Mouse (Mus musculus) brain, adult 2 months (tissue): ENCODE data around the gene Magi2.

Experiments
- DNase-seq: peaks from one replicate; pipeline ENCODE4 v3.0.0; 2011; ENCODE audit warnings: low read depth, low spot score

The Magi2 gene

GRCm38 (mm10) chr5:20068921-20069486 lies 842.2 kb downstream of the Magi2 start:
- no peak for DNase-seq

- no peak for DNase-seq
These were observed 847.3 kb downstream of the Magi2 start for GRCm38 (mm10) chr5:20074101-20074500.

GRCm38 (mm10) chr5:20074867-20075266 lies 848.0 kb downstream of the Magi2 start:
- DNase-seq: no peak

- DNase-seq: peak; percentile 71
These were observed 852.1 kb downstream of the Magi2 start for GRCm38 (mm10) chr5:20078931-20079330.

- DNase-seq: no peak
These were observed 853.9 kb downstream of the Magi2 start for GRCm38 (mm10) chr5:20080605-20081309.

- peak; percentile 25 for DNase-seq
These were observed 855.5 kb downstream of the Magi2 start for GRCm38 (mm10) chr5:20082368-20082767.

GRCm38 (mm10) chr5:20087083-20087482 lies 860.2 kb downstream of the Magi2 start:
- DNase-seq: peak; percentile 83

- no peak for DNase-seq
These were observed 877.0 kb downstream of the Magi2 start for GRCm38 (mm10) chr5:20103869-20104268.

- no peak for DNase-seq
These were observed 877.7 kb downstream of the Magi2 start for GRCm38 (mm10) chr5:20104496-20104895.

GRCm38 (mm10) chr5:20109496-20109895 lies 882.7 kb downstream of the Magi2 start:
- DNase-seq: peak; percentile 89

GRCm38 (mm10) chr5:20117156-20117555 lies 890.3 kb downstream of the Magi2 start:
- DNase-seq: no peak

- no peak for DNase-seq
These were observed 913.4 kb downstream of the Magi2 start for GRCm38 (mm10) chr5:20140235-20140634.

GRCm38 (mm10) chr5:20140662-20141444 lies 914.0 kb downstream of the Magi2 start:
- peak; percentile 70 for DNase-seq

- peak; percentile 59 for DNase-seq
These were observed 926.7 kb downstream of the Magi2 start for GRCm38 (mm10) chr5:20153359-20154125.

- DNase-seq: peak; percentile 53
These were observed 969.9 kb downstream of the Magi2 start for GRCm38 (mm10) chr5:20196765-20197164.

- no peak for DNase-seq
These were observed 970.6 kb downstream of the Magi2 start for GRCm38 (mm10) chr5:20197395-20197794.

- peak; percentile 46 for DNase-seq
These were observed 974.5 kb downstream of the Magi2 start for GRCm38 (mm10) chr5:20201348-20201747.

GRCm38 (mm10) chr5:20208110-20208509 lies 981.3 kb downstream of the Magi2 start:
- peak; percentile 55 for DNase-seq

GRCm38 (mm10) chr5:20213299-20213698 lies 986.5 kb downstream of the Magi2 start:
- no peak for DNase-seq

GRCm38 (mm10) chr5:20226471-20227210 lies 999.8 kb downstream of the Magi2 start:
- no peak for DNase-seq
